Mouse (Mus musculus) ES-E14 (cell line): ENCODE measurements at regions not wholly inside any gene's neighbourhood (a gene's known extent, or its start where the extent isn't known, plus 50 kb on each side); places are given as distances from the start of the nearest gene placed in this dataset.

ENCODE experiments used
- DNase-seq: peaks from one replicate; pipeline ENCODE4 v3.0.0-alpha.2; 2013; ENCODE audit warnings: low read depth, low spot score
- H3K27ac ChIP-seq: 2 replicates; pipeline ENCODE4 v1.5.1; 2012; ENCODE audit warnings: low read depth, mild to moderate bottlenecking, low read length, moderate library complexity, mixed read lengths; ENCODE audit not compliant: poor library complexity, insufficient read depth, severe bottlenecking
- H3K36me3 ChIP-seq: 2 replicates; pipeline ENCODE4 v1.6.1; 2012; ENCODE audit warnings: mild to moderate bottlenecking, low read length, moderate library complexity, mixed read lengths; ENCODE audit not compliant: control insufficient read depth, poor library complexity, insufficient read depth, severe bottlenecking
- H3K4me1 ChIP-seq, 2 experiments: fragments of 150-350 bp in 1 of 2; sonication (generic) in 1 of 2; 2 replicates each; pipeline ENCODE4 v1.6.1; 2012; ENCODE audit warnings: low read length in 2 of 2, mild to moderate bottlenecking in 1 of 2, mixed read lengths in 1 of 2; ENCODE audit not compliant: control insufficient read depth in 2 of 2, insufficient read depth in 2 of 2, poor library complexity in 1 of 2
- H3K4me3 ChIP-seq, 2 experiments: fragments of 150-350 bp in 1 of 2; sonication (generic) in 1 of 2; 2 replicates each; pipeline ENCODE4 v1.5.1; 2012; ENCODE audit warnings: low read length in 2 of 2, low read depth in 1 of 2, mild to moderate bottlenecking in 1 of 2, mixed read lengths in 1 of 2; ENCODE audit not compliant: insufficient read depth in 1 of 2, poor library complexity in 1 of 2, severe bottlenecking in 1 of 2
- H3K9ac ChIP-seq: 2 replicates; pipeline ENCODE4 v1.6.1; 2012; ENCODE audit warnings: low read depth, mild to moderate bottlenecking, low read length, mixed read lengths; ENCODE audit not compliant: poor library complexity, insufficient read depth, severe bottlenecking
- H3K9me3 ChIP-seq: fragments of 150-350 bp; sonication (generic); 2 replicates; pipeline ENCODE4 v1.6.1; 2012; ENCODE audit warnings: low read depth, mild to moderate bottlenecking, low read length; ENCODE audit not compliant: control insufficient read depth, insufficient read depth
- CHD2 ChIP-seq: IDR thresholded peaks from 2 replicates; pipeline ENCODE4 v1.6.1; 2014; ENCODE audit warnings: mild to moderate bottlenecking, low read depth, low read length, inconsistent platforms
- HCFC1 ChIP-seq: IDR thresholded peaks from 2 replicates; pipeline ENCODE4 v1.6.1; 2012; ENCODE audit warnings: low read length, inconsistent platforms, borderline replicate concordance; ENCODE audit not compliant: insufficient read depth
- MAFK ChIP-seq: IDR thresholded peaks from 2 replicates; pipeline ENCODE4 v1.6.1; 2014; ENCODE audit warnings: mild to moderate bottlenecking, low read depth, low read length, inconsistent platforms; ENCODE audit not compliant: insufficient read depth
- ZC3H11A ChIP-seq: IDR thresholded peaks from 2 replicates; pipeline ENCODE4 v1.6.1; 2012; ENCODE audit warnings: low read depth, mild to moderate bottlenecking, inconsistent platforms, low read length, borderline replicate concordance
- ZNF384 ChIP-seq: IDR thresholded peaks from 2 replicates; pipeline ENCODE4 v1.6.1; 2012; ENCODE audit warnings: low read depth, low read length, inconsistent platforms
- in situ Hi-C, 2 experiments: fragments of 600-800 bp; cut with MboI; formaldehyde crosslinking; loops; one replicate each; pipeline ENCODE4 v1.15.1; 2025; ENCODE audit warnings: low sequenced_read_pairs in 2 of 2, inconsistent platforms in 1 of 2; ENCODE audit not compliant: unreplicated experiment in 2 of 2

- no peak for DNase-seq
- TF ChIP-seq HCFC1: no peak
- no peak for TF ChIP-seq ZNF384
- TF ChIP-seq MAFK: no peak
- no peak for TF ChIP-seq CHD2
- no peak for TF ChIP-seq ZC3H11A
Observed at GRCm38 (mm10) chr12:85544801-85545200, 54.0 kb upstream of the Jdp2 start.

GRCm38 (mm10) chr12:85545718-85546117 is 53.1 kb upstream of the Jdp2 start:
- Histone ChIP-seq H3K9me3 (no peaks in the 10 kb centered on the region), H3K9ac (no peak overlapping the region), H3K27ac (no peak overlapping the region), H3K36me3 (no peaks in the 10 kb centered on the region), H3K4me3 (no peak overlapping the region), H3K4me1 (no peaks in the 10 kb centered on the region; a peak in 1 of 4 replicates)
- TF ChIP-seq ZNF384 (no peak), CHD2 (no peak), ZC3H11A (no peak), HCFC1 (no peak), MAFK (no peak)
- in situ Hi-C loops: no loop called here
- no peak for DNase-seq

More at GRCm38 (mm10) chr12:85544801-85545200, 54.0 kb upstream of the Jdp2 start:
- no peaks in the 10 kb centered on the region for H3K9me3 ChIP-seq
- no peak overlapping the region for H3K27ac ChIP-seq
- peaks cover 0 to 3% of the 10 kb centered on the region in 2 experiments; a peak in 1 of 4 replicates for H3K4me1 ChIP-seq
- H3K4me3 ChIP-seq: no peak overlapping the region
- in situ Hi-C loops: no loop called here
- H3K9ac ChIP-seq: no peak overlapping the region
- no peaks in the 10 kb centered on the region for H3K36me3 ChIP-seq

GRCm38 (mm10) chr12:85548076-85548475 is 50.8 kb upstream of the Jdp2 start:
- DNase-seq: no peak
- no peak overlapping the region for H3K27ac ChIP-seq
- in situ Hi-C loops: no loop called here
- H3K9ac ChIP-seq: no peak overlapping the region
- H3K4me3 ChIP-seq: no peak overlapping the region
- no peaks in the 10 kb centered on the region for H3K36me3 ChIP-seq
- no peaks in the 10 kb centered on the region for H3K9me3 ChIP-seq
- TF ChIP-seq ZC3H11A: no peak
- no peak for TF ChIP-seq ZNF384
- no peak for TF ChIP-seq HCFC1
- TF ChIP-seq MAFK: no peak
- no peak for TF ChIP-seq CHD2
- H3K4me1 ChIP-seq: no peaks in the 10 kb centered on the region
